Mouse (Mus musculus) limb, embryonic 14.5 days (tissue): Measurements from ENCODE around the gene Tcaf3. TPM values are rescaled to one million over a fixed set of nuclear protein-coding genes. Genes with fewer than 3 reads are reported as not detected.

Experiments used
- ATAC-seq: fragments of 200-750 bp; cut with Nextera tagmentation; 2 replicates; pipeline ENCODE4 v1.8.0; 2017; ENCODE audit warnings: low read depth, moderate number of reproducible peaks, moderate TSS enrichment; ENCODE audit not compliant: low FRiP score
- DNase-seq: peaks from one replicate; pipeline ENCODE4 v3.0.0-alpha.2; 2015; ENCODE audit warnings: low spot score
- H3K27ac ChIP-seq: fragments of 300-500 bp; sonication (generic); replicated peaks from 2 replicates; pipeline ENCODE4 v1.5.1; 2014; ENCODE audit warnings: low read depth, mild to moderate bottlenecking, low read length, moderate library complexity, mixed read lengths
- H3K27me3 ChIP-seq: fragments of 300-500 bp; sonication (generic); 2 replicates; pipeline ENCODE4 v1.6.1; 2014; ENCODE audit warnings: low read length, mixed read lengths; ENCODE audit not compliant: control insufficient read depth, insufficient read depth
- H3K36me3 ChIP-seq: fragments of 300-500 bp; sonication (generic); 2 replicates; pipeline ENCODE4 v1.6.1; 2014; ENCODE audit warnings: mild to moderate bottlenecking, low read length, moderate library complexity, mixed read lengths; ENCODE audit not compliant: control insufficient read depth, insufficient read depth
- H3K4me1 ChIP-seq: fragments of 300-500 bp; sonication (generic); 2 replicates; pipeline ENCODE4 v1.6.1; 2014; ENCODE audit warnings: antibody characterized with exemption, low read length, mixed read lengths; ENCODE audit not compliant: control insufficient read depth, insufficient read depth
- H3K4me2 ChIP-seq: fragments of 300-500 bp; sonication (generic); replicated peaks from 2 replicates; pipeline ENCODE4 v1.6.1; 2014; ENCODE audit warnings: low read depth, mild to moderate bottlenecking, low read length, moderate library complexity; ENCODE audit not compliant: severe bottlenecking
- H3K4me3 ChIP-seq: fragments of 300-500 bp; sonication (generic); replicated peaks from 2 replicates; pipeline ENCODE4 v1.5.1; 2014; ENCODE audit warnings: low read length
- H3K9ac ChIP-seq: fragments of 300-500 bp; sonication (generic); 2 replicates; pipeline ENCODE4 v1.6.1; 2014; ENCODE audit warnings: mild to moderate bottlenecking, low read depth, low read length, moderate library complexity; ENCODE audit not compliant: severe bottlenecking
- H3K9me3 ChIP-seq: fragments of 300-500 bp; sonication (generic); 2 replicates; pipeline ENCODE4 v1.6.1; 2016; ENCODE audit warnings: low read length; ENCODE audit not compliant: control insufficient read depth
- POLR2A ChIP-seq: fragments of 200-500 bp; IDR thresholded peaks from 2 replicates; pipeline ENCODE4 v1.8.0; 2012; ENCODE audit warnings: inconsistent platforms, mild to moderate bottlenecking, moderate library complexity, borderline replicate concordance; ENCODE audit not compliant: insufficient read depth, insufficient read length; ENCODE audit errors: extremely low read depth
- WGBS: fragments of 180-500 bp; shearing (Covaris S2); extraction: QIAGEN DNeasy Blood & Tissue Kit; methylation state at CpG from one replicate; pipeline ENCODE4 v1.1.7; 2014; 5-methylcytosine and 5-hydroxymethylcytosine counted together
- polyA plus RNA-seq, 2 experiments: library from polyadenylated mRNA; depleted of rRNA in 1 of 2; stranded (reverse) in 1 of 2; unstranded in 1 of 2; fragments of >200 nt; fragmentation: Nextera tagmentation in 1 of 2; extraction: Ambion mirVana in 1 of 2; gene quantifications; 2 replicates each; pipeline versions ENCODE4 v1.2.1 to v1.2.3; 2012 to 2014

The Tcaf3 gene
- polyA plus RNA-seq, 2 experiments: not detected

- Histone ChIP-seq H3K9ac (no peak overlapping the region), H3K4me1 (no peaks in the 10 kb centered on the region), H3K4me2 (no peak overlapping the region), H3K27ac (no peak overlapping the region), H3K9me3 (no peaks in the 10 kb centered on the region), H3K4me3 (no peak overlapping the region), H3K27me3 (no peaks in the 10 kb centered on the region), H3K36me3 (no peaks in the 10 kb centered on the region)
- no peak for TF ChIP-seq POLR2A
- no peak for ATAC-seq
- DNase-seq: no peak
- 35% methylated on average over 1 of the region's 1 CpGs for WGBS
Measured at GRCm38 (mm10) chr6:42544846-42545245, 52.6 kb downstream of the Tcaf3 start.

- DNase-seq (no peak), ATAC-seq (no peak)
- no peak for TF ChIP-seq POLR2A
- Histone ChIP-seq H3K27ac (no peak overlapping the region), H3K4me1 (no peaks in the 10 kb centered on the region), H3K9me3 (no peaks in the 10 kb centered on the region), H3K9ac (no peak overlapping the region), H3K27me3 (no peaks in the 10 kb centered on the region), H3K36me3 (no peaks in the 10 kb centered on the region), H3K4me2 (no peak overlapping the region), H3K4me3 (no peak overlapping the region)
- WGBS: 50% methylated on average over 4 of the region's 4 CpGs
Measured at GRCm38 (mm10) chr6:42542036-42543031, 55.2 kb downstream of the Tcaf3 start.

- Histone ChIP-seq H3K9ac (no peak overlapping the region), H3K4me2 (no peak overlapping the region), H3K27me3 (no peaks in the 10 kb centered on the region), H3K4me3 (no peak overlapping the region), H3K27ac (no peak overlapping the region), H3K9me3 (no peaks in the 10 kb centered on the region), H3K36me3 (no peaks in the 10 kb centered on the region), H3K4me1 (no peaks in the 10 kb centered on the region)
- no peak for ATAC-seq
- DNase-seq: no peak
- 31% methylated on average over 1 of the region's 1 CpGs for WGBS
- no peak for TF ChIP-seq POLR2A
Measured at GRCm38 (mm10) chr6:42540681-42541080, 56.8 kb downstream of the Tcaf3 start.

GRCm38 (mm10) chr6:42539711-42540110 is 57.8 kb downstream of the Tcaf3 start:
- H3K4me1 ChIP-seq: no peaks in the 10 kb centered on the region
- DNase-seq (no peak), ATAC-seq (no peak)
- no peak overlapping the region for H3K27ac ChIP-seq
- no peaks in the 10 kb centered on the region for H3K9me3 ChIP-seq
- H3K4me3 ChIP-seq: no peak overlapping the region
- no peak overlapping the region for H3K4me2 ChIP-seq
- H3K27me3 ChIP-seq: no peaks in the 10 kb centered on the region
- no peak for TF ChIP-seq POLR2A
- H3K9ac ChIP-seq: no peak overlapping the region
- H3K36me3 ChIP-seq: no peaks in the 10 kb centered on the region
- WGBS: 87% methylated on average over 1 of the region's 1 CpGs

Other genes with a start within 250 kb of the Tcaf3 start
- gene Zyx, start 248.1 kb downstream of the Tcaf3 start, polyA plus RNA-seq (2012; rRNA removed): 176 and 232 TPM in 2 replicates
- 152 and 159 TPM in 2 replicates for gene Zyx, start 248.1 kb downstream of the Tcaf3 start, polyA plus RNA-seq (2014; fragmentation: Nextera tagmentation; extraction: Ambion mirVana)
- 17.7 and 18.3 TPM in 2 replicates for gene Epha1, start 224.4 kb downstream of the Tcaf3 start, polyA plus RNA-seq (2012; rRNA removed)
- 7.4 and 8.8 TPM in 2 replicates for gene Epha1, start 224.4 kb downstream of the Tcaf3 start, polyA plus RNA-seq (2014; fragmentation: Nextera tagmentation; extraction: Ambion mirVana)
- gene Tas2r143, start 197.5 kb downstream of the Tcaf3 start, polyA plus RNA-seq (2012; rRNA removed): 0.17 and 0.28 TPM in 2 replicates
- not detected in 2 replicates for gene Tas2r143, start 197.5 kb downstream of the Tcaf3 start, polyA plus RNA-seq (2014; fragmentation: Nextera tagmentation; extraction: Ambion mirVana)
- gene Tas2r135, start 192.3 kb downstream of the Tcaf3 start, polyA plus RNA-seq (2012; rRNA removed): 0.11 TPM in 1 of 2 replicates, not detected in the other
- gene Tas2r135, start 192.3 kb downstream of the Tcaf3 start, polyA plus RNA-seq (2014; fragmentation: Nextera tagmentation; extraction: Ambion mirVana): not detected in 2 replicates
- gene Tas2r126, start 163.2 kb downstream of the Tcaf3 start, polyA plus RNA-seq (2012; rRNA removed): not detected in 2 replicates
- gene Tas2r126, start 163.2 kb downstream of the Tcaf3 start, polyA plus RNA-seq (2014; fragmentation: Nextera tagmentation; extraction: Ambion mirVana): not detected in 2 replicates
- gene Olfr458, start 132.5 kb downstream of the Tcaf3 start, polyA plus RNA-seq (2012; rRNA removed): not detected in 2 replicates
- not detected in 2 replicates for gene Olfr458, start 132.5 kb downstream of the Tcaf3 start, polyA plus RNA-seq (2014; fragmentation: Nextera tagmentation; extraction: Ambion mirVana)
- not detected in 2 replicates for gene Olfr457, start 121.4 kb downstream of the Tcaf3 start, polyA plus RNA-seq (2012; rRNA removed)
- 0.07 TPM in 1 of 2 replicates, not detected in the other for gene Olfr457, start 121.4 kb downstream of the Tcaf3 start, polyA plus RNA-seq (2014; fragmentation: Nextera tagmentation; extraction: Ambion mirVana)
- not detected in 2 replicates for gene Olfr456, start 110.5 kb downstream of the Tcaf3 start, polyA plus RNA-seq (2012; rRNA removed)
- not detected in 2 replicates for gene Olfr456, start 110.5 kb downstream of the Tcaf3 start, polyA plus RNA-seq (2014; fragmentation: Nextera tagmentation; extraction: Ambion mirVana)
- gene Olfr455, start 50.1 kb downstream of the Tcaf3 start, polyA plus RNA-seq (2012; rRNA removed): not detected in 2 replicates
- gene Olfr455, start 50.1 kb downstream of the Tcaf3 start, polyA plus RNA-seq (2014; fragmentation: Nextera tagmentation; extraction: Ambion mirVana): not detected in 2 replicates
- 3.9 and 4.3 TPM in 2 replicates for gene Tcaf2, start 47.6 kb upstream of the Tcaf3 start, polyA plus RNA-seq (2012; rRNA removed)
- 2.3 and 2.6 TPM in 2 replicates for gene Tcaf2, start 47.6 kb upstream of the Tcaf3 start, polyA plus RNA-seq (2014; fragmentation: Nextera tagmentation; extraction: Ambion mirVana)
- gene Tcaf1, start 112.4 kb upstream of the Tcaf3 start, polyA plus RNA-seq (2012; rRNA removed): 58.7 and 64.1 TPM in 2 replicates
- gene Tcaf1, start 112.4 kb upstream of the Tcaf3 start, polyA plus RNA-seq (2014; fragmentation: Nextera tagmentation; extraction: Ambion mirVana): 63.5 and 70.6 TPM in 2 replicates
- not detected in 2 replicates for gene Olfr453, start 141.7 kb upstream of the Tcaf3 start, polyA plus RNA-seq (2012; rRNA removed)
- gene Olfr453, start 141.7 kb upstream of the Tcaf3 start, polyA plus RNA-seq (2014; fragmentation: Nextera tagmentation; extraction: Ambion mirVana): not detected in 2 replicates
- gene Olfr38, start 158.7 kb upstream of the Tcaf3 start, polyA plus RNA-seq (2012; rRNA removed): not detected in 2 replicates
- not detected in 2 replicates for gene Olfr38, start 158.7 kb upstream of the Tcaf3 start, polyA plus RNA-seq (2014; fragmentation: Nextera tagmentation; extraction: Ambion mirVana)
- gene Olfr452, start 187.4 kb upstream of the Tcaf3 start, polyA plus RNA-seq (2012; rRNA removed): not detected in 2 replicates
- not detected in 2 replicates for gene Olfr452, start 187.4 kb upstream of the Tcaf3 start, polyA plus RNA-seq (2014; fragmentation: Nextera tagmentation; extraction: Ambion mirVana)
- gene Olfr450, start 214.2 kb upstream of the Tcaf3 start, polyA plus RNA-seq (2012; rRNA removed): not detected in 2 replicates
- not detected in 2 replicates for gene Olfr450, start 214.2 kb upstream of the Tcaf3 start, polyA plus RNA-seq (2014; fragmentation: Nextera tagmentation; extraction: Ambion mirVana)
- gene Olfr449, start 236.7 kb upstream of the Tcaf3 start, polyA plus RNA-seq (2012; rRNA removed): not detected in 2 replicates
- gene Olfr449, start 236.7 kb upstream of the Tcaf3 start, polyA plus RNA-seq (2014; fragmentation: Nextera tagmentation; extraction: Ambion mirVana): not detected in 2 replicates